24 mouse cellular contexts compared by ENCODE assay signal in the genomic region with DNA sequence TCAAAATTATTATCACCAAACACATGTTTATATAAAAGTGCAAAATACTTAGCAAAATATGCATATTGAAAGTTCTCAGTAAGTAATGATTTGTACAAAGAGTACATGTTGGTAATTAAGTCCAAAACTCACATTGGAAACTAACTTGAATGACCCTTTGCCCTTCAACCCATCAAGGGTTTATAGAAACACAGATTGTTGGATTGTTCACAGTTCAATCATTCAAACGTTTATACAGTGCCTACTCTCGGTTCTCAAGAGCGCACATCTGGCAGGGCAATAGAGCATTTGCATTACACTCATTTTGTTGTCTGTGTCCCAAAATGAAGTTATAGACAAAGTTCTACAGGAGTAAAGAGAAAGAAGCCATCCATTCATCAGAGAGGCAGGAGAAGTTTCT. TPM values are rescaled to one million over a fixed set of nuclear protein-coding genes. Genes with fewer than 3 reads are reported as not detected.
A peak's percentile ranks its signal among the peaks of the same experiment; 100 is the strongest.
DNase-seq lines count a peak whose midpoint lies in the region; ATAC-seq lines count a peak whose summit lies in the region.
"Had no signal": no experiment of that assay in that cellular context is flagged by ENCODE, and none has a peak within 500 bp of the region (broad histone marks: within the 10 kb centered on the region; RNA-seq: fewer than 3 reads in every experiment).

No protein-coding gene starts in this region.

- H3K9me3 ChIP-seq in kidney, embryonic 14.5 days (ENCODE audit: control insufficient read depth, low read length) = no peaks in the 10 kb centered on the region
- no peaks in the 10 kb centered on the region for H3K9me3 ChIP-seq in midbrain, embryonic 14.5 days (ENCODE audit: control insufficient read depth, low read length)
- H3K9me3 ChIP-seq: forebrain, embryonic 10.5 days; forebrain, embryonic 13.5 days; G1E; hindbrain, embryonic 10.5 days; hindbrain, embryonic 13.5 days had no signal

- peaks cover 3% of the 10 kb centered on the region; the same call in 1 of the 2 replicates for H3K36me3 ChIP-seq in kidney, embryonic 14.5 days (ENCODE audit: control insufficient read depth, insufficient read depth, low read length)
- 0 out of 2 replicates have a peak, but pooled peaks cover 3% of the 10 kb centered on the region for H3K36me3 ChIP-seq in midbrain, embryonic 14.5 days (ENCODE audit: control insufficient read depth, insufficient read depth, low read length)

- no peak overlapping the region for H3K9ac ChIP-seq in kidney, embryonic 14.5 days (ENCODE audit: low read depth, low read length)
- H3K9ac ChIP-seq in midbrain, embryonic 14.5 days (replicated peaks; ENCODE audit: low read length) = no peak overlapping the region
- H3K9ac ChIP-seq: forebrain, embryonic 13.5 days; hindbrain, embryonic 13.5 days had no signal

- H3K4me1 ChIP-seq in kidney, embryonic 14.5 days (ENCODE audit: control insufficient read depth, insufficient read depth, low read length) = 0 out of 2 replicates have a peak, but pooled peaks cover 6% of the 10 kb centered on the region
- peaks cover 10% of the 10 kb centered on the region for H3K4me1 ChIP-seq in midbrain, embryonic 14.5 days (ENCODE audit: control insufficient read depth, insufficient read depth, low read length)

- H3K27ac ChIP-seq in kidney, embryonic 14.5 days (ENCODE audit: low read depth, low read length) = no peak overlapping the region
- H3K27ac ChIP-seq in midbrain, embryonic 14.5 days (replicated peaks; ENCODE audit: low read depth, low read length) = no peak overlapping the region
- H3K27ac ChIP-seq: forebrain, embryonic 10.5 days; forebrain, embryonic 13.5 days; hindbrain, embryonic 10.5 days; hindbrain, embryonic 13.5 days had no signal

- ATAC-seq in kidney, embryonic 14.5 days (ENCODE audit: low FRiP score, low TSS enrichment) = no peak
- no peak for ATAC-seq in midbrain, embryonic 14.5 days (ENCODE audit: low FRiP score, low TSS enrichment)
- ATAC-seq: activated CD4-positive, CD25-positive, alpha-beta regulatory T cell, adult 4 months; forebrain, embryonic 13.5 days; forebrain, embryonic 16.5 days; hindbrain, embryonic 16.5 days; Patski had no signal

- 61% methylated on average over 3 of the region's 3 CpGs for WGBS in kidney, embryonic 14.5 days
- WGBS in midbrain, embryonic 14.5 days = 44% methylated on average over 3 of the region's 3 CpGs

- no peak overlapping the region for H3K4me2 ChIP-seq in kidney, embryonic 14.5 days (replicated peaks; ENCODE audit: low read depth, low read length)
- no peak overlapping the region for H3K4me2 ChIP-seq in midbrain, embryonic 14.5 days (ENCODE audit: low read length)
- H3K4me2 ChIP-seq: forebrain, embryonic 13.5 days; heart, embryonic 11.5 days; hindbrain, embryonic 13.5 days had no signal

- no peak overlapping the region for H3K4me3 ChIP-seq in kidney, embryonic 14.5 days (ENCODE audit: low read length)
- H3K4me3 ChIP-seq in midbrain, embryonic 14.5 days (replicated peaks; ENCODE audit: low read depth, low read length) = no peak overlapping the region
- H3K4me3 ChIP-seq: forebrain, embryonic 10.5 days; forebrain, embryonic 13.5 days; hindbrain, embryonic 10.5 days; hindbrain, embryonic 13.5 days had no signal

- no peaks in the 10 kb centered on the region for H3K27me3 ChIP-seq in kidney, embryonic 14.5 days (ENCODE audit: control insufficient read depth, insufficient read depth, low read length)
- no peaks in the 10 kb centered on the region for H3K27me3 ChIP-seq in midbrain, embryonic 14.5 days (ENCODE audit: control insufficient read depth, insufficient read depth, low read length)
- H3K27me3 ChIP-seq: forebrain, embryonic 13.5 days; hindbrain, embryonic 13.5 days; Patski had no signal

- peak; percentile 30 for DNase-seq in kidney, adult 9 months
- DNase-seq in ES-CJ7 (ENCODE audit: low read depth, low spot score) (peak; percentile 17), ZHBTc4 (ENCODE audit: low read depth, low spot score) (peak; percentile 57)
- no peak for DNase-seq in natural killer cell, adult 2 months (ENCODE audit: low spot score in 2 of 2)
- no peak for DNase-seq in midbrain, embryonic 14.5 days
- DNase-seq: adrenal gland, adult 8-10 months; adrenal gland, postnatal 25 days; cerebellum, adult 18-20 months; cerebellum, adult 9-10 months; cerebellum, postnatal 14 days; gastrocnemius, postnatal 10 days; gastrocnemius, postnatal 36 days; heart, postnatal 36 days had no signal

RNA-seq across cellular contexts. Expression of gene Slmap, which starts 8.8 kb away (rescaled TPM):
- polyA plus RNA-seq in kidney, embryonic 14.5 days (2014; fragmentation: Nextera tagmentation; extraction: Ambion mirVana) = 19.5 and 26.8 TPM in 2 replicates
- polyA plus RNA-seq in midbrain, embryonic 14.5 days (2014; fragmentation: Nextera tagmentation; extraction: Ambion mirVana) = 16.7 and 19.1 TPM in 2 replicates

RNA-seq across cellular contexts. Expression of gene Dennd6a, which starts 47.7 kb away (rescaled TPM):
- 41.8 and 46.3 TPM in 2 replicates for polyA plus RNA-seq in kidney, embryonic 14.5 days (2014; fragmentation: Nextera tagmentation; extraction: Ambion mirVana)
- 16.5 and 18.5 TPM in 2 replicates for polyA plus RNA-seq in midbrain, embryonic 14.5 days (2014; fragmentation: Nextera tagmentation; extraction: Ambion mirVana)

Comparison
In these comparisons a context has a peak if more than half of its experiments do, and no peak if none do; other contexts are left out.
1. DNase-seq: peak in kidney, adult 9 months (single experiment), ES-CJ7 (single experiment) and ZHBTc4 (single experiment); none in natural killer cell, adult 2 months (0 of 2) and midbrain, embryonic 14.5 days (single experiment).